Mouse (Mus musculus) kidney, adult 2 months (tissue): ENCODE measurements around the gene Thsd7a.

Experiments
- CTCF ChIP-seq: fragments of 200-500 bp; conservative IDR thresholded peaks from 2 replicates; pipeline ENCODE4 v1.5.1; 2011; ENCODE audit warnings: low read depth, mild to moderate bottlenecking, control low read depth, low read length, moderate library complexity, mixed read lengths; ENCODE audit not compliant: insufficient read depth, insufficient read length
- POLR2A ChIP-seq: fragments of 200-500 bp; IDR thresholded peaks from one replicate; pipeline ENCODE4 v1.6.1; 2011; ENCODE audit warnings: low read depth, low read length, control low read depth

- TF ChIP-seq CTCF (no peak), POLR2A (no peak)
These were observed 441.7 kb downstream of the Thsd7a start for GRCm38 (mm10) chr6:12307502-12307901.
